Mouse (Mus musculus): ENCODE results near the gene Vwa5b2. TPM values are rescaled to one million over a fixed set of nuclear protein-coding genes. Genes with fewer than 3 reads are reported as not detected.

Gene Vwa5b2
- polyA plus RNA-seq, 1 experiment from 2014 or later = 0.28 TPM

GRCm38 (mm10) chr16:20643911-20644310, 54.6 kb downstream of the Vwa5b2 start:
- no peak overlapping the region for H3K9ac ChIP-seq (ENCODE audit: low read length)
- WGBS = 78% methylated on average over 7 of the region's 7 CpGs
- H3K4me1 ChIP-seq (ENCODE audit: control insufficient read depth, insufficient read depth, low read length) = no peaks in the 10 kb centered on the region
- no peaks in the 10 kb centered on the region for H3K36me3 ChIP-seq (ENCODE audit: control insufficient read depth, insufficient read depth)
- H3K27ac ChIP-seq (ENCODE audit: low read length) = no peak overlapping the region
- no peak overlapping the region for H3K4me3 ChIP-seq (ENCODE audit: low read length)
- H3K4me2 ChIP-seq (ENCODE audit: low read depth, low read length) = no peak overlapping the region
- no peaks in the 10 kb centered on the region for H3K27me3 ChIP-seq (ENCODE audit: control insufficient read depth, insufficient read depth, low read length)
- H3K9me3 ChIP-seq (replicated peaks; ENCODE audit: control insufficient read depth, low read length) = no peaks in the 10 kb centered on the region
- no peak for ATAC-seq (replicated peaks; ENCODE audit: extremely low read depth, insufficient read depth, low FRiP score)

GRCm38 (mm10) chr16:20651076-20651946, 62.0 kb downstream of the Vwa5b2 start, which contains the start of gene Psmd2:
Gene Psmd2, plus strand, starts transcription at chr16:20651652.
- Histone ChIP-seq H3K4me3 (ENCODE audit: low read length) (peak within 1 kb of the TSS; percentile 85), H3K27me3 (ENCODE audit: control insufficient read depth, insufficient read depth, low read length) (no peaks in the 10 kb centered on the region), H3K9me3 (replicated peaks; ENCODE audit: control insufficient read depth, low read length) (no peaks in the 10 kb centered on the region), H3K36me3 (ENCODE audit: control insufficient read depth, insufficient read depth) (peaks cover 21% of the 10 kb centered on the region), H3K4me2 (ENCODE audit: low read depth, low read length) (peak within 1 kb of the TSS; percentile 91), H3K27ac (ENCODE audit: low read length) (peak within 1 kb of the TSS; percentile 84), H3K9ac (ENCODE audit: low read length) (peak within 1 kb of the TSS; percentile 87), H3K4me1 (ENCODE audit: control insufficient read depth, insufficient read depth, low read length) (peaks cover 10% of the 10 kb centered on the region)
- ATAC-seq (replicated peaks; ENCODE audit: extremely low read depth, insufficient read depth, low FRiP score) = peak; percentile 96
- 2% methylated on average over 46 of the region's 46 CpGs for WGBS

GRCm38 (mm10) chr16:20651947-20652310, 62.7 kb downstream of the Vwa5b2 start:
- Histone ChIP-seq H3K4me2 (ENCODE audit: low read depth, low read length) (peak overlapping the region; percentile 91), H3K27ac (ENCODE audit: low read length) (0 out of 2 replicates have a peak overlapping the region, but pooled peaks have one; percentile 11), H3K9ac (ENCODE audit: low read length) (peak overlapping the region; percentile 87), H3K4me3 (ENCODE audit: low read length) (peak overlapping the region; percentile 85), H3K27me3 (ENCODE audit: control insufficient read depth, insufficient read depth, low read length) (no peaks in the 10 kb centered on the region), H3K9me3 (replicated peaks; ENCODE audit: control insufficient read depth, low read length) (no peaks in the 10 kb centered on the region), H3K36me3 (ENCODE audit: control insufficient read depth, insufficient read depth) (peaks cover 27% of the 10 kb centered on the region), H3K4me1 (ENCODE audit: control insufficient read depth, insufficient read depth, low read length) (peaks cover 10% of the 10 kb centered on the region)
- no peak; the same call in 1 of the 2 replicates for ATAC-seq (replicated peaks; ENCODE audit: extremely low read depth, insufficient read depth, low FRiP score)
- WGBS = 3% methylated on average over 12 of the region's 12 CpGs

GRCm38 (mm10) chr16:20653315-20653714, 64.0 kb downstream of the Vwa5b2 start:
- H3K27me3 ChIP-seq (ENCODE audit: control insufficient read depth, insufficient read depth, low read length) = no peaks in the 10 kb centered on the region
- WGBS = 59% methylated on average over 2 of the region's 2 CpGs
- no peak overlapping the region for H3K4me2 ChIP-seq (ENCODE audit: low read depth, low read length)
- no peak overlapping the region for H3K4me3 ChIP-seq (ENCODE audit: low read length)
- peaks cover 41% of the 10 kb centered on the region for H3K36me3 ChIP-seq (ENCODE audit: control insufficient read depth, insufficient read depth)
- ATAC-seq (replicated peaks; ENCODE audit: extremely low read depth, insufficient read depth, low FRiP score) = no peak
- no peak overlapping the region for H3K9ac ChIP-seq (ENCODE audit: low read length)
- H3K27ac ChIP-seq (ENCODE audit: low read length) = no peak overlapping the region
- peaks cover 10% of the 10 kb centered on the region for H3K4me1 ChIP-seq (ENCODE audit: control insufficient read depth, insufficient read depth, low read length)
- no peaks in the 10 kb centered on the region for H3K9me3 ChIP-seq (replicated peaks; ENCODE audit: control insufficient read depth, low read length)

MicroRNAs encoded within 50 kb of the gene (microRNA counts, 519-probe panel; counts per million panel counts)
- 2,413 counts per million, percentile 54 among the panel's probes with 10 or more counts for microRNA mmu-miR-1224

Small RNA genes lying within 50 kb of the gene (microRNA-seq; reads per million reads assigned to microRNA genes)
- 0.79 reads per million for gene Mir1224

Other genes with a start within 250 kb of the Vwa5b2 start
- 54.0 and 64.1 TPM in 2 replicates for gene Abcc5, start 163.1 kb upstream of the Vwa5b2 start, polyA plus RNA-seq (2015; fragmentation: Nextera tagmentation; extraction: Ambion mirVana)
- gene Eif2b5, start 90.7 kb upstream of the Vwa5b2 start, polyA plus RNA-seq (2015; fragmentation: Nextera tagmentation; extraction: Ambion mirVana) = 80.6 and 80.9 TPM in 2 replicates
- 18.3 and 18.9 TPM in 2 replicates for gene Dvl3, start 72.5 kb upstream of the Vwa5b2 start, polyA plus RNA-seq (2015; fragmentation: Nextera tagmentation; extraction: Ambion mirVana)
- 444 and 463 TPM in 2 replicates for gene Ap2m1, start 54.0 kb upstream of the Vwa5b2 start, polyA plus RNA-seq (2015; fragmentation: Nextera tagmentation; extraction: Ambion mirVana)
- gene Abcf3, start 40.9 kb upstream of the Vwa5b2 start, polyA plus RNA-seq (2015; fragmentation: Nextera tagmentation; extraction: Ambion mirVana) = 49.4 and 54.0 TPM in 2 replicates
- gene Eef1akmt4, start 22.1 kb downstream of the Vwa5b2 start, polyA plus RNA-seq (2015; fragmentation: Nextera tagmentation; extraction: Ambion mirVana) = 18.9 and 19.9 TPM in 2 replicates
- gene Gm49333, start 22.1 kb downstream of the Vwa5b2 start, polyA plus RNA-seq (2015; fragmentation: Nextera tagmentation; extraction: Ambion mirVana) = not detected in 2 replicates
- 28.4 and 28.6 TPM in 2 replicates for gene Alg3, start 22.3 kb downstream of the Vwa5b2 start, polyA plus RNA-seq (2015; fragmentation: Nextera tagmentation; extraction: Ambion mirVana)
- gene Camk2n2, start 31.8 kb downstream of the Vwa5b2 start, polyA plus RNA-seq (2015; fragmentation: Nextera tagmentation; extraction: Ambion mirVana) = 0.35 and 0.37 TPM in 2 replicates
- 0.87 and 1.2 TPM in 2 replicates for gene Ece2, start 40.4 kb downstream of the Vwa5b2 start, polyA plus RNA-seq (2015; fragmentation: Nextera tagmentation; extraction: Ambion mirVana)
- 245 and 248 TPM in 2 replicates for gene Psmd2, start 62.2 kb downstream of the Vwa5b2 start, polyA plus RNA-seq (2015; fragmentation: Nextera tagmentation; extraction: Ambion mirVana)
- 113 and 120 TPM in 2 replicates for gene Eif4g1, start 78.8 kb downstream of the Vwa5b2 start, polyA plus RNA-seq (2015; fragmentation: Nextera tagmentation; extraction: Ambion mirVana)
- gene Fam131a, start 103.8 kb downstream of the Vwa5b2 start, polyA plus RNA-seq (2015; fragmentation: Nextera tagmentation; extraction: Ambion mirVana) = 7.5 and 9.2 TPM in 2 replicates
- gene Polr2h, start 128.2 kb downstream of the Vwa5b2 start, polyA plus RNA-seq (2015; fragmentation: Nextera tagmentation; extraction: Ambion mirVana) = 49.0 and 51.8 TPM in 2 replicates
- 3.8 TPM in 2 replicates for gene Clcn2, start 128.3 kb downstream of the Vwa5b2 start, polyA plus RNA-seq (2015; fragmentation: Nextera tagmentation; extraction: Ambion mirVana)
- gene Chrd, start 143.7 kb downstream of the Vwa5b2 start, polyA plus RNA-seq (2015; fragmentation: Nextera tagmentation; extraction: Ambion mirVana) = 1.6 and 1.9 TPM in 2 replicates
- 0.25 and 0.34 TPM in 2 replicates for gene Thpo, start 145.0 kb downstream of the Vwa5b2 start, polyA plus RNA-seq (2015; fragmentation: Nextera tagmentation; extraction: Ambion mirVana)